Mouse (Mus musculus) forebrain, embryonic 14.5 days (tissue): ENCODE measurements around the gene Entpd3. TPM values are rescaled to one million over a fixed set of nuclear protein-coding genes. Genes with fewer than 3 reads are reported as not detected.

Source experiments
- polyA plus RNA-seq: library from polyadenylated mRNA; unstranded; fragments of >200 nt; fragmentation: Nextera tagmentation; extraction: Ambion mirVana; gene quantifications from 2 replicates; pipeline ENCODE4 v1.2.1, GENCODE M21; 2014

The Entpd3 gene
- polyA plus RNA-seq, 1 experiment from 2014 or later = 1.1 TPM

Other genes with a start within 250 kb of the Entpd3 start
- 0.89 and 1.3 TPM in 2 replicates for gene Myrip, start 238.3 kb upstream of the Entpd3 start, polyA plus RNA-seq
- 454 and 479 TPM in 2 replicates for gene Eif1b, start 47.6 kb upstream of the Entpd3 start, polyA plus RNA-seq
- gene Rpl14, start 31.6 kb downstream of the Entpd3 start, polyA plus RNA-seq = 510 and 595 TPM in 2 replicates